Mouse (Mus musculus) midbrain, embryonic 16.5 days (tissue): ENCODE data around the gene Sema4f. TPM values are rescaled to one million over a fixed set of nuclear protein-coding genes. Genes with fewer than 3 reads are reported as not detected.

Source experiments
- ATAC-seq: fragments of 200-750 bp; cut with Nextera tagmentation; 2 replicates; pipeline ENCODE4 v1.8.0; 2017; ENCODE audit warnings: moderate TSS enrichment
- H3K27ac ChIP-seq: fragments of 300-500 bp; sonication (generic); 2 replicates; pipeline ENCODE4 v1.5.1; 2014; ENCODE audit warnings: mild to moderate bottlenecking, low read length, mixed read lengths
- H3K27me3 ChIP-seq: fragments of 300-500 bp; sonication (generic); 2 replicates; pipeline ENCODE4 v1.6.1; 2014; ENCODE audit warnings: low read depth, low read length, mixed read lengths; ENCODE audit not compliant: control insufficient read depth, insufficient read depth
- H3K36me3 ChIP-seq: fragments of 300-500 bp; sonication (generic); 2 replicates; pipeline ENCODE4 v1.6.1; 2014; ENCODE audit warnings: mild to moderate bottlenecking, low read length, moderate library complexity, mixed read lengths; ENCODE audit not compliant: control insufficient read depth, insufficient read depth
- H3K4me1 ChIP-seq: fragments of 300-500 bp; sonication (generic); 2 replicates; pipeline ENCODE4 v1.6.1; 2014; ENCODE audit warnings: mild to moderate bottlenecking, low read length, mixed read lengths; ENCODE audit not compliant: control insufficient read depth, insufficient read depth
- H3K4me2 ChIP-seq: fragments of 300-500 bp; sonication (generic); 2 replicates; pipeline ENCODE4 v1.6.1; 2014; ENCODE audit warnings: mild to moderate bottlenecking, low read length, mixed read lengths
- H3K4me3 ChIP-seq: fragments of 300-500 bp; sonication (generic); 2 replicates; pipeline ENCODE4 v1.5.1; 2014; ENCODE audit warnings: low read depth, mild to moderate bottlenecking, low read length, moderate library complexity, mixed read lengths
- H3K9ac ChIP-seq: fragments of 300-500 bp; sonication (generic); 2 replicates; pipeline ENCODE4 v1.6.1; 2014; ENCODE audit warnings: low read depth, low read length, mixed read lengths
- H3K9me3 ChIP-seq: fragments of 300-500 bp; sonication (generic); replicated peaks from 2 replicates; pipeline ENCODE4 v1.6.1; 2014; ENCODE audit warnings: mild to moderate bottlenecking, low read length, mixed read lengths; ENCODE audit not compliant: control insufficient read depth, poor library complexity, severe bottlenecking
- WGBS: fragments of 180-500 bp; shearing (Covaris S2); extraction: QIAGEN DNeasy Blood & Tissue Kit; methylation state at CpG from one replicate; pipeline ENCODE4 v1.1.7; 2014; 5-methylcytosine and 5-hydroxymethylcytosine counted together
- polyA plus RNA-seq: library from polyadenylated mRNA; unstranded; fragments of >200 nt; fragmentation: Nextera tagmentation; extraction: Ambion mirVana; gene quantifications from 2 replicates; pipeline ENCODE4 v1.2.1, GENCODE M21; 2015

Sema4f gene
- polyA plus RNA-seq, 1 experiment from 2014 or later = 20.3 TPM

DNA sequence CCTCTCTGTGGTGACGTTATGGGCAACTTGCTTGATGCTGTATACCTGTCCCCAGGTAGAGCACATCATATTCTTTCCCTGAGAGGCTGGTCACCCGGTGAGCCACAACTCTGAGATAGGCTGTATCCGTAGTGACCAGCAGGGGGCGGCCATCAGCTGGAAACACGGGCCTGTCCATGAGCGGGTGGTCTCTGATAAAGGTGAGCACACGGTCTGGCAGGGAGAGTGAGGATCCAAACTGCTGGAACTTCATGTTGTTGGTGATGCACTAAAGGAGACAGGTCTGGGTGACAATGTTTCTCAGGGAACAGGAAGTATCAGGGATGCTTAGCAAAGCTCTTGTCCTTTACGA is 21.8 kb downstream of the Sema4f start:
- Histone ChIP-seq H3K4me3 (no peak overlapping the region), H3K27ac (no peak overlapping the region), H3K9ac (no peak overlapping the region), H3K4me1 (no peaks in the 10 kb centered on the region), H3K4me2 (no peak overlapping the region), H3K36me3 (peaks cover 37% of the 10 kb centered on the region), H3K9me3 (no peaks in the 10 kb centered on the region), H3K27me3 (no peaks in the 10 kb centered on the region)
- WGBS = 17% methylated on average over 8 of the region's 8 CpGs
- ATAC-seq = 0 out of 2 replicates have a peak, but pooled peaks have one; percentile 27

DNA sequence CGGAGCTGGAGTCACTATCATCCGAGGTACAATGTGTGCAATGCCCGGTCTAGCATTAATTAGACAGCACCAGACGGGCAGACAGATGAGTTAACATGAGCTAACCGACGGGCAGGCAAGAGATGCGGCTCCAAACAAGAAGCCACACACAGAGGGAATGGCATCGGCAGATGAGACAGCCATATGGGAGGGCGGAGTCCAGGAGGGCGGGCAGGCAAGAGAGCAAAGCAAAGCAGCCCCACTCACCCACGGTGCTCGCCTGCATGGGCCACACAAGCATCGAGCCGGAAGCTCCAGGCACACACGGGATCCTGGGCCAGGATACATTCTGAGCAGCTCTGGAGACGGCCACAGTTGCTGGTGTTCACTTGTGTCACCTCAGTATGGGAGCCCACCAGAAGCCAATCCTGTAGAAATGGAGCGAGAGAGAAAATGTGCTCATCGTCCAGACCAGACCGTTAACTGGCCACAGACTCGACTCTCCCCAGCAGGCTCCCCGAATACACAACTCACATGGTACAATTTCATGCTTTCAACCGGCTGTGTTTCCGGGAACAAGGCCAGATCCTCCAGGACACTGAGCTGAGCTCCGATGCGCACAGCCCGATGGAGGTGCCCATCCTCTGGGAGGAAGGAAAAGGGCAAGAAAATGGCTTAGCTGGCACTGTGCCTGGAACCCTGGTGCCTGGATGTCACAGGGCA is 22.3 kb downstream of the Sema4f start:
- Histone ChIP-seq H3K4me1 (no peaks in the 10 kb centered on the region), H3K9me3 (no peaks in the 10 kb centered on the region), H3K27ac (no peak overlapping the region), H3K4me3 (no peak overlapping the region), H3K4me2 (no peak overlapping the region), H3K36me3 (peaks cover 36% of the 10 kb centered on the region), H3K9ac (no peak overlapping the region), H3K27me3 (no peaks in the 10 kb centered on the region)
- WGBS = 74% methylated on average over 26 of the region's 26 CpGs
- 0 out of 2 replicates have a peak, but pooled peaks have one; percentile 6 for ATAC-seq

DNA sequence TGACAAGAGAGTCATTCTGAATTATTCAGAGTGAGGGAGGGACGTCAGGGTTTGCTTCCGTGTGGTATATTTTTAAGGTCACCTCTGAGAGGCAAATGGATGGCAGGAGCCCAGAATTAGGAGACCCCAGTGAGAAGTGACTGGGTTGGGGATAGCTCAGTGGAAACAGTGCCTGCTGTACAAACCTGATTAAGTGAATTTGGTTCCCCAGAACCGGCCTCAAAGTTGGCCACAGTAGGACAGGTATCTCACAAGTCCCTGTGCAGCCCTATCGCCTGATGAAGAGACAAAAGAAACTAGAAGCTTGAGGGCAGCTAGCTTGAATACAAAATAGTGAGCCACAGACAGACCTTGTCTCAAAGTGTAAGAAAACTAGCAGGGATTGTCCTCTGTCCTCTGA is 23.1 kb downstream of the Sema4f start:
- no peaks in the 10 kb centered on the region for H3K4me1 ChIP-seq
- H3K36me3 ChIP-seq = peaks cover 41% of the 10 kb centered on the region
- 90% methylated on average over 4 of the region's 4 CpGs for WGBS
- H3K4me3 ChIP-seq = no peak overlapping the region
- H3K4me2 ChIP-seq = no peak overlapping the region
- no peak overlapping the region for H3K27ac ChIP-seq
- H3K9ac ChIP-seq = no peak overlapping the region
- no peak for ATAC-seq
- H3K9me3 ChIP-seq = no peaks in the 10 kb centered on the region
- no peaks in the 10 kb centered on the region for H3K27me3 ChIP-seq

DNA sequence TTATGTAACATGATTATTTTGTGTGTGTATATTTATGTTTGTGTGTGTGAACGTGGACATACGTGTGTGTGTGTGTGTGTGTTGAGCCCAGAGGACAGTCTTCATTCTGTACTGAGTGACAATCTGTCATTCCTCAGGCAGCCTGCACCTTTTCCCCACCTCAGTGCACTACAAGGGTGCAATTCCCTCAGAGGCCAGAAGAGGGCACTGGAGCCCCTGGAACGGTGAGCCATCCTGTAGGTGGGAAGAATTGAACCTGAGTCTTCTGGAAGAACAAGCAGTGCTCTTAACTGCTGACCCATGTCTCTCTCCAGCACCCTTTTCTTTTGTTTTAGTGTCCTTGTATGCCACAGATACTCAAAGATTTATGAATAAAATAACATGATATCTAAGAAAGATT is 23.7 kb downstream of the Sema4f start:
- Histone ChIP-seq H3K4me1 (no peaks in the 10 kb centered on the region), H3K27me3 (no peaks in the 10 kb centered on the region), H3K9ac (no peak overlapping the region), H3K9me3 (no peaks in the 10 kb centered on the region), H3K36me3 (peaks cover 41% of the 10 kb centered on the region), H3K4me2 (no peak overlapping the region), H3K4me3 (no peak overlapping the region), H3K27ac (no peak overlapping the region)
- ATAC-seq = no peak
- WGBS = 21% methylated on average over 3 of the region's 3 CpGs

DNA sequence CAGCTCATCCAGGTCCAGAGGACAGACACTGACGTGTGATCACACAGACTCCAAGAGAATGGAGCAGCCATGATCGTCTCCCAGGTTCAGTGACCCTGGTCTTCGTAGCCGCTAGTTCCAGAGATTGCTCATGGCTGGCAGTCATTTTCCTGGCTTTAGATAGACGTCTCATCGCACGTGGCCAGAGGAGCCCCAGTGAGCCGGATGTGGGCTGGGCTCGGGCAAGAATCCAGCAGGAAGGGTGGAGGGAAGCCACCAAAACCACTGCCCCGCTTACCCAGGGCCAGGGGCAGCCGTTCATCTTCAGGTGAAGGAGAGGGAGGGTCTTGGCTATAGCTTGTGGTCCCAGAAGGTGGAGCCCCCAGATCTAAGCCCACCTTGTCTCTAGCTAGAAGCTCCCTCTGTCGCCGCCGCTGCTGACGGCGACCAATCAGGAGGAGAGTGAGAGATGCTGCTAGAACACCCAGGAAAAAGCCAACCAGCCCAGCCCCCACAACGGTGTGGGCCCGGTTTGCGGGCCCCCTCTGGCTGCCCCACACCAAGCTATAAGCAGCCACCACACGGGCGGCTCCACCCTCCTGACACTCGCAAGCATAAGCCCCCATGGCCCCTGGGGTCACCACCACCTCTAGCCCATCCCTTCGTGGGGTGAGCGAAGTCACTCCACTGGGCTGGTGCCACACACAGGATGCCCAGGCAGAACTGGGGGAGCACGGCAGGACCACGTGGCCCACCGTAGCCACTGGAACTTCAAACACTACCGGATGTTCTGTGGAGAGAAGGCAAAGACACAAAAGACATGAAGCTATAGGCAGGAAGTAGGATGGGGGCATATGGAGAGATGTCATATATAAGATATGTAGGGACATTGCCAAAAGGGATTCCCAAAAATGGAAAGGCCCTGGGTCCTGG is 26.0 kb downstream of the Sema4f start:
- no peak for ATAC-seq
- no peaks in the 10 kb centered on the region for H3K27me3 ChIP-seq
- WGBS = 87% methylated on average over 28 of the region's 28 CpGs
- peaks cover 36% of the 10 kb centered on the region for H3K36me3 ChIP-seq
- H3K9ac ChIP-seq = no peak overlapping the region
- no peaks in the 10 kb centered on the region for H3K9me3 ChIP-seq
- no peaks in the 10 kb centered on the region for H3K4me1 ChIP-seq
- no peak overlapping the region for H3K27ac ChIP-seq
- H3K4me3 ChIP-seq = no peak overlapping the region
- H3K4me2 ChIP-seq = no peak overlapping the region

DNA sequence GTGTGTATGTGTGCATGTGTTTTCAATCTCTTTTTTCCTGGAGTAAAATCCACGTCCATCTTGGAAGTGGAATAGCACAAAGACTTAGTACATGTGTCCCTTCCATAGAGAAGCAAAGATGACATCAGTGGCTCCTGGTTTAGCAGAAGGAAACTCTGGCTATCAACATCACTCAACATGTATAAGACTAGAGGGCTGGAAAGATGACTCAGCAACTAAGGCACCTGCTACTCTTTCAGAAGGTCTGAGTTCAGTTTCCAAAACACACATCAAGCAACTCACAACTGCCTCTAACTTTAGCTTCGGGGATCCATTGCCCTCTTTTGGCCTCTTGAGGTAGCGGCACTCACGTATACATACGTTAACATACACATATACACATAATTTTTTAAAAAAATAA is 28.3 kb downstream of the Sema4f start:
- Histone ChIP-seq H3K4me2 (no peak overlapping the region), H3K4me3 (no peak overlapping the region), H3K27ac (no peak overlapping the region), H3K4me1 (no peaks in the 10 kb centered on the region), H3K9me3 (no peaks in the 10 kb centered on the region), H3K36me3 (peaks cover 21% of the 10 kb centered on the region), H3K27me3 (no peaks in the 10 kb centered on the region), H3K9ac (no peak overlapping the region)
- no peak for ATAC-seq
- WGBS = 92% methylated on average over 5 of the region's 5 CpGs

DNA sequence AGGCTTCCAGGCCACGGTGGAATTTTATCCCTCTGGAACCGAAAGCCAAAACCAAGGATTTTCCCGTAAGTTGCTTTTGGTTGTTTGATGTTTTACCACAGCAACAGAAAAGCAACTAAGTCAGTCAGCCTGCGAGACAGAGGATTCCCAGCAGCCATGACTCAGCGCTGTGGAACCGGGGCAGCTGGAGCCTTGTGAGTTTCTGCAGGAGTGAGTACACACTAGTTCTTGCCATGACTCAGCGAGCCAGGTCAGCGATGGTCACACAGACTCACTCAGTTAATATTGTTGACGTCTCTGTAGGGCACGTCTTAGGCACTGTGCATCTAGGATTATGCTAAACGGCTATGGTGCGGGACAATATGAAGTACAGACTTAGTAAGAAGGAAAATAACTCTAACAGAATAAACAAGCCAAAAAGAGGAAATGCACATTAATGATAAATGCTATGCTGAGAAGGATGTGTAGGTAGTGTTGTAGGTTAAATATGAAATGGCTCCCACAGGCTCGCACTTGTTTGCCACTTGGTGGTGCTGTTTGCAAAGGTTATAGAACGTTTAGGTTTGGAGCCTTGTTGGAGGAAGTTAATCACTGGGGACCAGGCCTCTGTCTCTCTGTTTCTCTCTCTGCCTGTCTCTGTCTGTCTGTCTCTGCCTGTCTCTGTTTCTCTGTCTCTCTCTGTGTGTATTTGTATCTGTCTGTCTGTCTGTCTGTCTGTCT is 30.3 kb downstream of the Sema4f start:
- ATAC-seq = no peak; the same call in 1 of the 2 replicates

DNA sequence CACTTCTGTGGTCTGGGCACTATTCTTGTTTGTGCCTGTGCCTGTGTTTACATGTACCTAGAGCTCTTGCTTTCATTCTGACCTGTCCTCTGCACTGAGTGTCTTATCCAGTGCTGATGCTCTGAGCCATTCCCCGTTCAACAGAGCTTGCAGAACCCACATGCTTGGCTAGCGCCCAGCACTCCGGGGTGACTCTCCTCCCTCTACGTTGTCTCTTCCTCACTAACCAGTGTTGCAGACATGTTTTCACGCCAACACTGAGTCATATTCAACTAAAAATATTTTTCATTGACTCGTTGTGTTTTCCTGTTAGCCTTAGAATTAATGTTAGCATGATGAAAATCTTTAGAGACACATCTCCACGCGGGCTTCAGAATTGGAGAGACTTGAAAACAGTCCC is 31.5 kb downstream of the Sema4f start:
- no peak overlapping the region for H3K27ac ChIP-seq
- no peak overlapping the region for H3K9ac ChIP-seq
- H3K36me3 ChIP-seq = peaks cover 9% of the 10 kb centered on the region
- H3K9me3 ChIP-seq = no peaks in the 10 kb centered on the region
- no peak overlapping the region for H3K4me2 ChIP-seq
- H3K4me1 ChIP-seq = no peaks in the 10 kb centered on the region
- H3K4me3 ChIP-seq = no peak overlapping the region
- no peaks in the 10 kb centered on the region for H3K27me3 ChIP-seq
- WGBS = 84% methylated on average over 8 of the region's 8 CpGs
- no peak for ATAC-seq

More for the DNA sequence above, 30.3 kb downstream of the Sema4f start:
- Histone ChIP-seq H3K4me1 (no peaks in the 10 kb centered on the region), H3K27me3 (no peaks in the 10 kb centered on the region), H3K4me3 (no peak overlapping the region), H3K36me3 (peaks cover 18% of the 10 kb centered on the region), H3K4me2 (no peak overlapping the region), H3K9ac (no peak overlapping the region), H3K27ac (no peak overlapping the region), H3K9me3 (no peaks in the 10 kb centered on the region)
- 62% methylated on average over 14 of the region's 14 CpGs for WGBS
